Mouse (Mus musculus) liver, embryonic 14.5 days (tissue): ENCODE measurements around the gene Ube2d3.

Experiments used
- CTCF ChIP-seq: IDR thresholded peaks from 2 replicates; pipeline ENCODE4 v1.5.1; 2016; ENCODE audit warnings: antibody characterized with exemption, low read depth, control low read depth
- EP300 ChIP-seq: IDR thresholded peaks from 2 replicates; pipeline ENCODE4 v1.6.1; 2016; ENCODE audit warnings: antibody characterized with exemption, low read depth

- TF ChIP-seq CTCF (no peak), EP300 (no peak)
These were observed 890 bp upstream of the Ube2d3 start for GRCm38 (mm10) chr3:135436901-135437616.
